Mouse (Mus musculus): ENCODE results near the gene 1700018B08Rik. TPM values are rescaled to one million over a fixed set of nuclear protein-coding genes. Genes with fewer than 3 reads are reported as not detected.

1700018B08Rik gene
- polyA plus RNA-seq, 1 experiment, result not detected

DNA sequence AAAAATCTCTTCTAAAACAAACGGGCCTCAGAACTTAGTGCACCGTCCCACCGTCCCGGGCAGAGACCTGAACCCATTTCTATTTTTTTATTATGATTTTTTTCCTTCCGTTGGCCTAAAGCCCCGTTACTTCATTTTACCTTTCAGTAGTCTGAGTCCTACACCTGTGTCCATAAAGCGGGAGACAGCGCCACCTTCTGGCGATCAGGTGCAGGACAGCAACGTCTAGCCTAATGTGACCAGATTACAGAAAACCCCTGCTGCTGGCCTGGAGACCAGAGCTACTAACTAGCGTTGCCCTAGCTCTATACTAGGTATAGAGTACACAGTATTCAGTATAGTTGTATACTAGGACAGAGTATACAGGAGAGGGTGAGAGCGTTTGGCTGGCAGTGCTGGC lies 30.7 kb downstream of the 1700018B08Rik start:
- peak; percentile 74 for DNase-seq (ENCODE audit: low spot score)

DNA sequence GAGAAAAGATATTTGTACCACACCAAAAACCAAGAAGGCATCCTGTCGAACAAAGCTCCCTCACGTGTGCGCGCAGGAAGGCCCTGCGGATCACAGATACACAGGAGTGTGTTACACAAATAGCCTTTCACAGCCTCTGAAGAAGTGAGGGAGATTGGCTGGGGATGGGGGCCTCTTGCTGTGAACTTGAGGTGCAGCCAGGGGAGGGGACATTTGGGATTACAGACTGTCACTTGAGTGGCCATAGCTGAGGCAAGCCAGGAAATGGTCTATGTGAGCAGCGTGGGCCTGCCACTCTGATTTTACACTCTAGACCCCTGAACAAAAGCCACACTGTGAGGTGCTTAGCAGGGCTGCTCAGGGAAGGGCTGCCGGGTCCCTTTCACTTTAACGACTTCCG lies 32.4 kb downstream of the 1700018B08Rik start:
- DNase-seq (ENCODE audit: low spot score), result no peak

DNA sequence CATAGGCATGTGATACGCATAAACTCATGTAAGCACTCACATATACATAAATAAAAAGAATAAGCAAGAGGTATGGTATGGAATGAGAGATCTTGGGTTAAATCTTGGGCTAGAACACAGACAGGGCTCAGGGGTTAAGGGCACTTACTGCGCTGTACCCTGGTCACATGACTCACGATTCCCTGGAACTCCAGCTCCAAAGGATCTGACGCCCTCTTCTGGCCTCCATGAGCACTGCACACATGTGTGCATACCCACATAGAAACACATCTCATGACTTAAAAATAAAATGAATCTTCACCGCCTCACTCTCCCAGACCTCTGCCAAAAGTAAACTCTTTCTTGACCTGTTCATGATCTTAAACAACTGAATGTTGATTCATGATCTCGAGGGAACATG lies 46.5 kb downstream of the 1700018B08Rik start:
- DNase-seq (ENCODE audit: low spot score), result no peak

DNA sequence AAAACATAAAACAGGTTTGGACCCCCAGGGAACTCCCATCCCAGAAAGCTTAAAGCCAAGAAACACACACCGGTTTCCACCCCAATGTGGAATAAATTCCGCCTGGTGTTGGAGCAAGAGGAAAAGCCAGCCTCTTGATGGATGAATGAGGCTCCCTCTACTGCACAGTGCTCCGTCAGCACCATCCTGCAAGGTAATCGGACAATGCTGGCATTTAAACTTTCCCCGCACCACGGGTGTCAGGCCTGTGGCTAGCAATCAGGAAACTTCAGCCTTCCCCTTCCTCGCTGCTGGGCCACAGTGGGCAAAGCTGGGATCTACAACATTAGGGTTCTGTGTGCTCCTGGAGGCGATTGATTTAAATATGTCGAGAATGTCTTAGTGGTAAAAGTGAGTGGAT lies 52.5 kb downstream of the 1700018B08Rik start:
- no peak for DNase-seq (ENCODE audit: low spot score)

DNA sequence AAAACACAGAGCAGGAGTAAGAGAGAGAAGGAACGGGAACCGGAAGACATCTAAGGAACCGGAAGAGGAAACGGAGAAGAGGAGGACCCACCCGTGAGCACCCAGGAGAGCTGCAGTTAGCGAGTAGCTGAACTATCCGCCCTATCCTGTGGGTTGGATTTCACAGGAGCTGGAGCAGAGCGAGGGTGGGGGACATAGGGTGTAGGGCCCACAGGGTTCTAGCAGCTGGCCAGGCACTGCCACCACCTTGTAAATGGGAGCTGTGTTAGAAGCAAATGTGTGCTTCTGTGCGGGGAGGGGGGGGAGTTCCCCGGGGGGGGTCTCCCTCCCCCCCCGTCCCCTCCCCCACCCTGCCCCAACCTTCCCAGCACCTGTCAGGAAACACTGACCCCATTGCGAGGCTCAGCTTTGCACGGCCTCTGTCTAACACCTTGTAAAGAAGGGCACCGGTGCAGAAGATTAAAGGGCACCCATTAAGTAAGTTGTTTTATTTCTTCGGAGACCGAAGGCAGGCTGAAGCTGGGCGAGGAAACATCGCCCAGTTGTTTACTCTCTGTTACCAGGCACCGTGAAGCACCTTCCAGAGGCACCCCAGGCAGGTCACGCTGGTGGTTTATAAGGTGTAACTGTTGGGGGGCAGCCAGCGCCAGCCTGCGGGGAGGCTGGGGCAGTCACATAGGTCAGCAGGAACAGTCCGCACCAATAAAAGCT lies 59.9 kb downstream of the 1700018B08Rik start:
- DNase-seq (ENCODE audit: low spot score), result no peak

Other genes starting within 250 kb of the 1700018B08Rik start
- gene Fbxo31, start 34.5 kb upstream of the 1700018B08Rik start, polyA plus RNA-seq (2012; rRNA removed), result 25.6 and 33.8 TPM in 2 replicates
- 52.4 and 97.9 TPM in 2 replicates for gene Map1lc3b, start 46.0 kb upstream of the 1700018B08Rik start, polyA plus RNA-seq (2012; rRNA removed)
- 16.9 and 22.7 TPM in 2 replicates for gene Zcchc14, start 108.6 kb upstream of the 1700018B08Rik start, polyA plus RNA-seq (2012; rRNA removed)
- 0.03 and 0.08 TPM in 2 replicates for gene Jph3, start 185.3 kb upstream of the 1700018B08Rik start, polyA plus RNA-seq (2012; rRNA removed)